Mouse (Mus musculus) liver, embryonic 18 days (tissue): ENCODE results near the gene B3galt2. TPM values are rescaled to one million over a fixed set of nuclear protein-coding genes. Genes with fewer than 3 reads are reported as not detected.

Experiments used
- polyA plus RNA-seq: library from polyadenylated mRNA; depleted of rRNA; stranded (reverse); fragments of >200 nt; gene quantifications from 2 replicates; pipeline ENCODE4 v1.2.3, GENCODE M21; 2012; rRNA removed

The B3galt2 gene
- not detected in 2 replicates for polyA plus RNA-seq

DNA sequence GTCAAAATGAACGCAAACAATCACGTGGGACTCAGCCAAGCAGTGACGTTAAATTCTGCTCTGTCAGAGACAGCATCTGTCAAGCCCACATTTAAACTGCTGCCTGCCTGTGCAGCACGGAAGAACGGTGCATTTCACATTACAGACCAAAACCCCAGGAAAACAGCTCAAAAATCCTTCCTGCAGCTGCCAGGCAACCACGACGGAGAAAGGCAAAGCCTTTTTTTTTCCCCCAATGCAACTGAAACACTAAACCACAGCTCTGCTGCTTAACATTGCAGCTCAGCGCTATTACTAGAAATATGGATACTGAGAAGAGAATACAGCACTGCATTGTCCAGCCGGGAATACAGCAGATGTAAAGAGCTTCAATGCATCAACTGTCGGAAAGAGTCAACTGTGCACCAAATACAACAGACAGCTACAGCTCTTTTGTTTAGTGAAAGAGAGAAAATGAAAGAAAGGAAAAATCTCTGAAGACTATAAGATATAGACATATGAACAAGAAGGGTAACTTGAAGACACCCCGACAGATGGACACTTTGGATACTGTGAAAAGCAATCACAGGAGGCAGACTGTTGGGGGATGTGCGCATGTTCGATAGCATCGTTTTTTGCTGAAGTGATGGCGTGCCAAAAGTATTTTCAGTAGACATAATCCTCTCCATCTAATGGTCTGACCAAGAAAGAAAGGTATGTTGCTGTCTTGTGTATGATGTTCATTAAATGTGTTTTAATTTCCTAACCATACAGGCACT is at the start of gene B3galt2:
Gene B3galt2 (plus strand): TSS at position 15 of the 758 bp plus-strand sequence.

GRCm38 (mm10) chr1:143702741-143703262 is 62.3 kb downstream of the B3galt2 start, which contains the start of gene Cdc73:
Gene Cdc73, minus strand, starts transcription at chr1:143702893.

Other genes starting within 250 kb of the B3galt2 start
- 10.3 and 12.4 TPM in 2 replicates for gene Cdc73, start 62.2 kb downstream of the B3galt2 start, polyA plus RNA-seq
- 21.1 and 23.0 TPM in 2 replicates for gene Glrx2, start 75.7 kb downstream of the B3galt2 start, polyA plus RNA-seq
- 0.83 and 0.85 TPM in 2 replicates for gene Trove2, start 136.4 kb downstream of the B3galt2 start, polyA plus RNA-seq
- gene Uchl5, start 136.6 kb downstream of the B3galt2 start, polyA plus RNA-seq: 12.1 and 13.8 TPM in 2 replicates